Mouse (Mus musculus): ENCODE results near the gene Qars. TPM values are rescaled to one million over a fixed set of nuclear protein-coding genes. Genes with fewer than 3 reads are reported as not detected.
A peak's percentile ranks its signal among the peaks of the same experiment; 100 is the strongest.

Qars gene
- total RNA-seq, 4 experiments from 2014 or later = 78.6 to 107 (median 95.6) TPM

GRCm38 (mm10) chr9:108486973-108487530, 20.5 kb upstream of the Qars start:
- DNase-seq (ENCODE audit: low spot score in 2 of 2) = no peak

- DNase-seq (ENCODE audit: low spot score in 2 of 2) = no peak
Observed at GRCm38 (mm10) chr9:108488403-108488802, 19.1 kb upstream of the Qars start.

GRCm38 (mm10) chr9:108489215-108489614, 18.3 kb upstream of the Qars start:
- no peak for DNase-seq (ENCODE audit: low spot score in 2 of 2)

GRCm38 (mm10) chr9:108489702-108490558, 17.6 kb upstream of the Qars start:
- no peak for DNase-seq (ENCODE audit: low spot score in 2 of 2)

- DNase-seq (ENCODE audit: low spot score in 2 of 2) = peak; percentile 91 to 95
Observed at GRCm38 (mm10) chr9:108490559-108491285, 16.8 kb upstream of the Qars start, which contains the start of gene Usp19. TSS of gene Usp19 (plus strand) at chr9:108490602.

GRCm38 (mm10) chr9:108491286-108491580, 16.3 kb upstream of the Qars start:
- no peak for DNase-seq (ENCODE audit: low spot score in 2 of 2)

- peak; percentile 28 to 46 for DNase-seq (ENCODE audit: low spot score in 2 of 2)
Observed at GRCm38 (mm10) chr9:108492043-108492750, 15.3 kb upstream of the Qars start.

- DNase-seq (ENCODE audit: low spot score in 2 of 2) = no peak
Observed at GRCm38 (mm10) chr9:108493246-108493645, 14.3 kb upstream of the Qars start.

GRCm38 (mm10) chr9:108494146-108494825, 13.2 kb upstream of the Qars start:
- DNase-seq (ENCODE audit: low spot score in 2 of 2) = no peak

- no peak for DNase-seq (ENCODE audit: low spot score in 2 of 2)
Observed at GRCm38 (mm10) chr9:108494905-108495304, 12.6 kb upstream of the Qars start.

- no peak for DNase-seq (ENCODE audit: low spot score in 2 of 2)
Observed at GRCm38 (mm10) chr9:108499231-108499630, 8.3 kb upstream of the Qars start.

- DNase-seq (ENCODE audit: low spot score in 2 of 2) = no peak
Observed at GRCm38 (mm10) chr9:108499943-108500342, 7.6 kb upstream of the Qars start.

- DNase-seq (ENCODE audit: low spot score in 2 of 2) = no peak
Observed at GRCm38 (mm10) chr9:108506901-108507300, 605 bp upstream of the Qars start.

GRCm38 (mm10) chr9:108508776-108509175, 1.3 kb downstream of the Qars start:
- no peak for DNase-seq (ENCODE audit: low spot score in 2 of 2)

GRCm38 (mm10) chr9:108516380-108517251, 9.1 kb downstream of the Qars start, which contains the start of gene Qrich1:
TSS of gene Qrich1 (plus strand) at chr9:108516806.
- peak; percentile 93 to 94 for DNase-seq (ENCODE audit: low spot score in 2 of 2)

- peak; percentile 53 to 67 for DNase-seq (ENCODE audit: low spot score in 2 of 2)
Observed at GRCm38 (mm10) chr9:108517253-108517930, 9.9 kb downstream of the Qars start.

- no peak for DNase-seq (ENCODE audit: low spot score in 2 of 2)
Observed at GRCm38 (mm10) chr9:108517931-108518332, 10.4 kb downstream of the Qars start.

- DNase-seq (ENCODE audit: low spot score in 2 of 2) = no peak
Observed at GRCm38 (mm10) chr9:108521604-108522003, 14.1 kb downstream of the Qars start.

GRCm38 (mm10) chr9:108523341-108523740, 15.8 kb downstream of the Qars start:
- DNase-seq (ENCODE audit: low spot score in 2 of 2) = no peak

Data from gastrocnemius, adult 8-10 months (tissue).